Mouse (Mus musculus): Measurements from ENCODE around the gene Prr19.

DNA sequence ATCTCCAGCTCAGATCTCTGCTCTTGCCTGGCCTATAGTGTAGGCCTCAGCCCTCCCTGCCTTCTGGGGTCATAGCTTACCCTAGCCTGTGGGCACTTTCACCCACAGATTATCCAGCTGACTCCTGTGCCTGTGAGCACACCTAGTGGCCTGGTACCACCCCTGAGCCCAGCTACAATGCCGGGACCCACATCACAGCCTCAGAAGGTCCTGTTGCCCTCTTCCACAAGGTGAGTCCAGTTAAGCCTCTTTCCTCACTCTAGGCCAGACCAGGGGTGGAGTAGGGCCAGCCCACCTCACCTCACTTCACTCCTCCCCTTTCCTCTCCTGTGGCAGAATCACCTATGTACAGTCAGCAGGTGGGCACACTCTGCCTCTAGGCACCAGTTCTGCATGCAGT is 10.7 kb upstream of the Prr19 start:
- TF ChIP-seq CTCF (IDR thresholded peaks at IDR 0.05; ENCODE audit: low read depth) (no peak), EP300 (IDR thresholded peaks at IDR 0.05; ENCODE audit: low read depth) (no peak)
